Comparison of ENCODE assay signal across 12 mouse cellular contexts in the genomic region with DNA sequence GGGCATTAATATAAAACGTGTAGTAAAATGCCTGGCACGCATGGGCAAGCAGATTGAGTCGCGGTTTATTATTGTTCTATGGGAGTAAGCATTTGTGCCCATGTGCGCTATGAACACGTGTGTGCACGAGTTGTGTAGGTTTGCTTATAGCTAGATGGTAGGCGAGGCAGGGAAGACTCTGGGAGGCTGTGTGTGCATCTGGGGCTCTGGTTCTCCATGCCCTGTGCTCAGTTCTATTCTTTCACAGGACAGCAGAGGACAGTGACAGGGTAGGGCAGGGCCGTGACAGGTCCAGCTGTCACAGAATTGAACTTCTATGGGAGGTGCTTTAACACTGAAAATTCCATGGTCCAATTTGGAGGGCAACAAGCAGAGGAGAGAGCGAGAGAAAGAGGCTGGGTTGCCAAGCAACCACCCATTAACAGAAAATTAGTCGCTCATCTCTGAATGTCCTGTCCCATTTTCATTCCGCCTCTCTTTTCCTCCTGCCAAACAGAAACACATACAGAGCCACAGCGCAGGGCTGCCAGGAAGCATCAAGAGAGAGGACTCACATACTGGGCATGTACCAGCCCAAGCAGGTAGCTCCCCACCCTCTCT.
DNase-seq lines count a peak whose midpoint lies in the region; ATAC-seq lines count a peak whose summit lies in the region.
"Had no signal": no experiment of that assay in that cellular context is flagged by ENCODE, and none has a peak within 500 bp of the region (broad histone marks: within the 10 kb centered on the region; RNA-seq: fewer than 3 reads in every experiment).

No protein-coding gene starts in this region.

- DNase-seq in neural tube, embryonic 11.5 days (ENCODE audit: low spot score) = no peak
- DNase-seq in neural tube, embryonic 10.5 days (ENCODE audit: extremely low spot score, low spot score) = no peak
- DNase-seq in layer of hippocampus, adult 11-12 months (ENCODE audit: low spot score) = peak; percentile 67
- DNase-seq in left cerebral cortex, postnatal 36 days (ENCODE audit: low spot score in 2 of 2) = peak; percentile 60 to 61
- DNase-seq in telencephalon, adult 2 months (ENCODE audit: low read depth, low spot score) = peak; percentile 62
- DNase-seq in cerebellum, postnatal 4 days (ENCODE audit: low spot score in 2 of 2) = no peak
- DNase-seq in T-cell, adult 2 months (ENCODE audit: low spot score) = no peak
- no peak for DNase-seq in kidney, adult 11 months
- DNase-seq: cerebellum, postnatal 36 days; kidney, adult 8-10 months had no signal

- ATAC-seq in neural tube, embryonic 11.5 days (ENCODE audit: insufficient read depth, low FRiP score, low TSS enrichment) = peak; percentile 15; the same call in 1 of the 2 replicates

- H3K27me3 ChIP-seq in neural tube, embryonic 11.5 days (ENCODE audit: control insufficient read depth, insufficient read depth, low read length) = no peaks in the 10 kb centered on the region

- peaks cover 21% of the 10 kb centered on the region for H3K4me1 ChIP-seq in neural tube, embryonic 11.5 days (ENCODE audit: control insufficient read depth, insufficient read depth, low read length)

- WGBS in neural tube, embryonic 11.5 days = 62% methylated on average over 13 of the region's 13 CpGs

- no peak overlapping the region for H3K9ac ChIP-seq in neural tube, embryonic 11.5 days (ENCODE audit: low read length)

- intact Hi-C loops in left cerebral cortex, postnatal 36 days (cut with DNase I) = loop anchor here (10.0 kb wide), 1 partner anchor 227 kb away; no protein-coding TSS in a partner anchor

- no peak overlapping the region for H3K4me2 ChIP-seq in neural tube, embryonic 11.5 days (ENCODE audit: low read depth)
- H3K4me2 ChIP-seq: heart, embryonic 11.5 days had no signal

- H3K9me3 ChIP-seq in neural tube, embryonic 11.5 days (ENCODE audit: control insufficient read depth, low read length) = no peaks in the 10 kb centered on the region

- no peak overlapping the region for H3K4me3 ChIP-seq in neural tube, embryonic 11.5 days (ENCODE audit: low read depth, low read length)

- no peak overlapping the region for H3K27ac ChIP-seq in neural tube, embryonic 11.5 days (ENCODE audit: low read depth, low read length)
- H3K27ac ChIP-seq: macrophage had no signal

- no peaks in the 10 kb centered on the region for H3K36me3 ChIP-seq in neural tube, embryonic 11.5 days (ENCODE audit: control insufficient read depth, insufficient read depth, low read length)

Comparison
In these comparisons a context has a peak if more than half of its experiments do, and no peak if none do; other contexts are left out.
1. DNase-seq: peak in layer of hippocampus, adult 11-12 months (single experiment), left cerebral cortex, postnatal 36 days (2 of 2) and telencephalon, adult 2 months (single experiment); none in neural tube, embryonic 11.5 days (single experiment), neural tube, embryonic 10.5 days (single experiment), cerebellum, postnatal 4 days (0 of 2), T-cell, adult 2 months (single experiment) and kidney, adult 11 months (single experiment).